Mouse (Mus musculus) forebrain, embryonic 16.5 days (tissue): ENCODE data around the gene Sh3gl1. TPM values are rescaled to one million over a fixed set of nuclear protein-coding genes. Genes with fewer than 3 reads are reported as not detected.

ENCODE experiments used
- polyA plus RNA-seq: library from polyadenylated mRNA; unstranded; fragments of >200 nt; fragmentation: Nextera tagmentation; extraction: Ambion mirVana; gene quantifications from 2 replicates; pipeline ENCODE4 v1.2.1, GENCODE M21; 2015

Sh3gl1 gene
- polyA plus RNA-seq, 1 experiment from 2014 or later = 125 TPM

Other genes with a start within 250 kb of the Sh3gl1 start
- gene Zfp119a, start 157.7 kb downstream of the Sh3gl1 start, polyA plus RNA-seq = 13.1 and 14.4 TPM in 2 replicates
- gene Zfp959, start 144.5 kb downstream of the Sh3gl1 start, polyA plus RNA-seq = 17.0 and 18.0 TPM in 2 replicates
- gene Zfp119b, start 87.1 kb downstream of the Sh3gl1 start, polyA plus RNA-seq = 6.7 and 8.3 TPM in 2 replicates
- gene Ebi3, start 84.0 kb downstream of the Sh3gl1 start, polyA plus RNA-seq = 3.0 and 4.2 TPM in 2 replicates
- gene Yju2, start 77.5 kb downstream of the Sh3gl1 start, polyA plus RNA-seq = 26.8 and 27.0 TPM in 2 replicates
- 98.2 and 129 TPM in 2 replicates for gene Shd, start 66.2 kb downstream of the Sh3gl1 start, polyA plus RNA-seq
- 144 and 179 TPM in 2 replicates for gene Fsd1, start 50.1 kb downstream of the Sh3gl1 start, polyA plus RNA-seq
- gene Stap2, start 31.1 kb downstream of the Sh3gl1 start, polyA plus RNA-seq = 5.5 and 6.6 TPM in 2 replicates
- gene Mpnd, start 30.9 kb downstream of the Sh3gl1 start, polyA plus RNA-seq = 152 and 157 TPM in 2 replicates
- 10.6 and 12.6 TPM in 2 replicates for gene Chaf1a, start 3.8 kb upstream of the Sh3gl1 start, polyA plus RNA-seq
- gene Ubxn6, start 38.4 kb upstream of the Sh3gl1 start, polyA plus RNA-seq = 78.8 and 85.8 TPM in 2 replicates
- gene Hdgfl2, start 43.0 kb upstream of the Sh3gl1 start, polyA plus RNA-seq = 151 and 158 TPM in 2 replicates
- gene Plin4, start 73.2 kb upstream of the Sh3gl1 start, polyA plus RNA-seq = 0.09 and 0.14 TPM in 2 replicates
- 0.67 and 1.4 TPM in 2 replicates for gene Plin5, start 81.0 kb upstream of the Sh3gl1 start, polyA plus RNA-seq
- gene Lrg1, start 85.4 kb upstream of the Sh3gl1 start, polyA plus RNA-seq = 0.22 TPM in 1 of 2 replicates, not detected in the other
- gene Sema6b, start 103.7 kb upstream of the Sh3gl1 start, polyA plus RNA-seq = 10.1 and 10.7 TPM in 2 replicates
- 10.1 and 10.2 TPM in 2 replicates for gene Tnfaip8l1, start 125.8 kb upstream of the Sh3gl1 start, polyA plus RNA-seq
- 54.2 and 63.8 TPM in 2 replicates for gene Mydgf, start 147.3 kb upstream of the Sh3gl1 start, polyA plus RNA-seq
- 32.1 and 32.3 TPM in 2 replicates for gene Dpp9, start 182.3 kb upstream of the Sh3gl1 start, polyA plus RNA-seq
- gene Fem1a, start 220.2 kb upstream of the Sh3gl1 start, polyA plus RNA-seq = 23.4 and 24.5 TPM in 2 replicates
- gene Ticam1, start 240.2 kb upstream of the Sh3gl1 start, polyA plus RNA-seq = 1.6 and 1.9 TPM in 2 replicates